Mouse (Mus musculus): ENCODE measurements at regions not wholly inside any gene's neighbourhood (a gene's known extent, or its start where the extent isn't known, plus 50 kb on each side); places are given as distances from the start of the nearest gene placed in this dataset.

- no peaks in the 10 kb centered on the region for H3K79me2 ChIP-seq (ENCODE audit: control insufficient read depth, insufficient read depth, low read length)
- TF ChIP-seq CTCF (IDR thresholded peaks at IDR 0.05; ENCODE audit: low read depth, low read length) (no peak), POLR2A (IDR thresholded peaks at IDR 0.05; ENCODE audit: extremely low read depth, insufficient read depth, low read length) (no peak)
- peak; percentile 6 for DNase-seq (ENCODE audit: extremely low read depth, low read depth, low spot score)
These were observed 215.5 kb downstream of the Kcnj2 start for GRCm38 (mm10) chr11:111281237-111282160.

GRCm38 (mm10) chr11:111282283-111282682 lies 216.3 kb downstream of the Kcnj2 start:
- H3K79me2 ChIP-seq (ENCODE audit: control insufficient read depth, insufficient read depth, low read length) = no peaks in the 10 kb centered on the region
- H3K27me3 ChIP-seq (ENCODE audit: control insufficient read depth, insufficient read depth, low read length) = no peaks in the 10 kb centered on the region
- no peak overlapping the region for H3K27ac ChIP-seq (replicated peaks; ENCODE audit: insufficient read depth, low read depth, low read length)
- no peak for TF ChIP-seq POLR2A (IDR thresholded peaks at IDR 0.05; ENCODE audit: extremely low read depth, insufficient read depth, low read length)
- TF ChIP-seq CTCF (IDR thresholded peaks at IDR 0.05; ENCODE audit: low read depth, low read length) = no peak
- H3K4me1 ChIP-seq (ENCODE audit: control insufficient read depth, insufficient read depth, low read length) = no peaks in the 10 kb centered on the region
- DNase-seq (ENCODE audit: extremely low read depth, low read depth, low spot score) = no peak
- H3K36me3 ChIP-seq (ENCODE audit: control insufficient read depth, insufficient read depth, low read length) = no peaks in the 10 kb centered on the region
- no peak overlapping the region for H3K4me3 ChIP-seq (ENCODE audit: insufficient read depth, low read depth, low read length)
- no peak overlapping the region for H3K9ac ChIP-seq (ENCODE audit: low read depth, low read length)
- WGBS = 59% methylated on average over 2 of the region's 2 CpGs

More at GRCm38 (mm10) chr11:111281237-111282160, 215.5 kb downstream of the Kcnj2 start:
- H3K36me3 ChIP-seq (ENCODE audit: control insufficient read depth, insufficient read depth, low read length) = no peaks in the 10 kb centered on the region
- 42% methylated on average over 7 of the region's 7 CpGs for WGBS
- H3K27ac ChIP-seq (replicated peaks; ENCODE audit: insufficient read depth, low read depth, low read length) = no peak overlapping the region
- no peaks in the 10 kb centered on the region for H3K4me1 ChIP-seq (ENCODE audit: control insufficient read depth, insufficient read depth, low read length)
- H3K4me3 ChIP-seq (ENCODE audit: insufficient read depth, low read depth, low read length) = no peak overlapping the region
- H3K27me3 ChIP-seq (ENCODE audit: control insufficient read depth, insufficient read depth, low read length) = no peaks in the 10 kb centered on the region
- no peak overlapping the region for H3K9ac ChIP-seq (ENCODE audit: low read depth, low read length)

- H3K79me2 ChIP-seq (ENCODE audit: control insufficient read depth, insufficient read depth, low read length) = no peaks in the 10 kb centered on the region
- TF ChIP-seq CTCF (IDR thresholded peaks at IDR 0.05; ENCODE audit: low read depth, low read length) (no peak), POLR2A (IDR thresholded peaks at IDR 0.05; ENCODE audit: extremely low read depth, insufficient read depth, low read length) (no peak)
- no peaks in the 10 kb centered on the region for H3K36me3 ChIP-seq (ENCODE audit: control insufficient read depth, insufficient read depth, low read length)
- H3K27me3 ChIP-seq (ENCODE audit: control insufficient read depth, insufficient read depth, low read length) = no peaks in the 10 kb centered on the region
- no peak overlapping the region for H3K9ac ChIP-seq (ENCODE audit: low read depth, low read length)
- H3K4me1 ChIP-seq (ENCODE audit: control insufficient read depth, insufficient read depth, low read length) = no peaks in the 10 kb centered on the region
- peak; percentile 31 for DNase-seq (ENCODE audit: extremely low read depth, low read depth, low spot score)
- no peak overlapping the region for H3K27ac ChIP-seq (replicated peaks; ENCODE audit: insufficient read depth, low read depth, low read length)
- no peak overlapping the region for H3K4me3 ChIP-seq (ENCODE audit: insufficient read depth, low read depth, low read length)
These were observed 224.6 kb downstream of the Kcnj2 start for GRCm38 (mm10) chr11:111290537-111290936.

- Histone ChIP-seq H3K4me3 (ENCODE audit: insufficient read depth, low read depth, low read length) (no peak overlapping the region), H3K79me2 (ENCODE audit: control insufficient read depth, insufficient read depth, low read length) (no peaks in the 10 kb centered on the region), H3K9ac (ENCODE audit: low read depth, low read length) (no peak overlapping the region), H3K27ac (replicated peaks; ENCODE audit: insufficient read depth, low read depth, low read length) (no peak overlapping the region), H3K36me3 (ENCODE audit: control insufficient read depth, insufficient read depth, low read length) (no peaks in the 10 kb centered on the region), H3K4me1 (ENCODE audit: control insufficient read depth, insufficient read depth, low read length) (no peaks in the 10 kb centered on the region), H3K27me3 (ENCODE audit: control insufficient read depth, insufficient read depth, low read length) (no peaks in the 10 kb centered on the region)
- WGBS = 43% methylated on average over 9 of the region's 9 CpGs
- DNase-seq (ENCODE audit: extremely low read depth, low read depth, low spot score) = no peak
- TF ChIP-seq CTCF (IDR thresholded peaks at IDR 0.05; ENCODE audit: low read depth, low read length) = no peak
- no peak for TF ChIP-seq POLR2A (IDR thresholded peaks at IDR 0.05; ENCODE audit: extremely low read depth, insufficient read depth, low read length)
These were observed 230.4 kb downstream of the Kcnj2 start for GRCm38 (mm10) chr11:111296309-111296721.

- TF ChIP-seq CTCF (IDR thresholded peaks at IDR 0.05; ENCODE audit: low read depth, low read length) = no peak
- no peak for TF ChIP-seq POLR2A (IDR thresholded peaks at IDR 0.05; ENCODE audit: extremely low read depth, insufficient read depth, low read length)
- H3K4me3 ChIP-seq (ENCODE audit: insufficient read depth, low read depth, low read length) = no peak overlapping the region
- no peak for DNase-seq (ENCODE audit: extremely low read depth, low read depth, low spot score)
- H3K27ac ChIP-seq (replicated peaks; ENCODE audit: insufficient read depth, low read depth, low read length) = no peak overlapping the region
- H3K4me1 ChIP-seq (ENCODE audit: control insufficient read depth, insufficient read depth, low read length) = no peaks in the 10 kb centered on the region
- WGBS = 41% methylated on average over 3 of the region's 3 CpGs
- no peaks in the 10 kb centered on the region for H3K27me3 ChIP-seq (ENCODE audit: control insufficient read depth, insufficient read depth, low read length)
- H3K9ac ChIP-seq (ENCODE audit: low read depth, low read length) = no peak overlapping the region
- H3K79me2 ChIP-seq (ENCODE audit: control insufficient read depth, insufficient read depth, low read length) = no peaks in the 10 kb centered on the region
- no peaks in the 10 kb centered on the region for H3K36me3 ChIP-seq (ENCODE audit: control insufficient read depth, insufficient read depth, low read length)
These were observed 246.8 kb downstream of the Kcnj2 start for GRCm38 (mm10) chr11:111312802-111313201.

- no peak for TF ChIP-seq CTCF (IDR thresholded peaks at IDR 0.05; ENCODE audit: low read depth, low read length)
- TF ChIP-seq POLR2A (IDR thresholded peaks at IDR 0.05; ENCODE audit: extremely low read depth, insufficient read depth, low read length) = no peak
- Histone ChIP-seq H3K4me3 (ENCODE audit: insufficient read depth, low read depth, low read length) (no peak overlapping the region), H3K36me3 (ENCODE audit: control insufficient read depth, insufficient read depth, low read length) (no peaks in the 10 kb centered on the region), H3K9ac (ENCODE audit: low read depth, low read length) (no peak overlapping the region), H3K27me3 (ENCODE audit: control insufficient read depth, insufficient read depth, low read length) (no peaks in the 10 kb centered on the region), H3K79me2 (ENCODE audit: control insufficient read depth, insufficient read depth, low read length) (no peaks in the 10 kb centered on the region), H3K27ac (replicated peaks; ENCODE audit: insufficient read depth, low read depth, low read length) (no peak overlapping the region), H3K4me1 (ENCODE audit: control insufficient read depth, insufficient read depth, low read length) (no peaks in the 10 kb centered on the region)
- WGBS = 81% methylated on average over 3 of the region's 3 CpGs
- DNase-seq (ENCODE audit: extremely low read depth, low read depth, low spot score) = no peak
These were observed 247.6 kb downstream of the Kcnj2 start for GRCm38 (mm10) chr11:111313566-111313965.
